Mouse (Mus musculus) neural tube, embryonic 11.5 days (tissue): ENCODE data around the gene Tmem56. TPM values are rescaled to one million over a fixed set of nuclear protein-coding genes. Genes with fewer than 3 reads are reported as not detected.

ENCODE experiments used
- ATAC-seq: fragments of 200-750 bp; cut with Nextera tagmentation; 2 replicates; pipeline ENCODE4 v1.8.0; 2017; ENCODE audit warnings: moderate number of reproducible peaks, mild to moderate bottlenecking, moderate TSS enrichment, moderate library complexity; ENCODE audit not compliant: insufficient read depth, low FRiP score, low TSS enrichment
- DNase-seq: peaks from one replicate; pipeline ENCODE4 v3.0.0-alpha.2; 2015; ENCODE audit warnings: low spot score
- H3K27ac ChIP-seq: fragments of 300-500 bp; sonication (generic); 2 replicates; pipeline ENCODE4 v1.5.1; 2014; ENCODE audit warnings: low read depth, mild to moderate bottlenecking, low read length
- H3K27me3 ChIP-seq: fragments of 300-500 bp; sonication (generic); 2 replicates; pipeline ENCODE4 v1.6.1; 2014; ENCODE audit warnings: mild to moderate bottlenecking, low read length, mixed read lengths; ENCODE audit not compliant: control insufficient read depth, insufficient read depth
- H3K36me3 ChIP-seq: fragments of 300-500 bp; sonication (generic); 2 replicates; pipeline ENCODE4 v1.6.1; 2014; ENCODE audit warnings: mild to moderate bottlenecking, low read length, moderate library complexity, mixed read lengths; ENCODE audit not compliant: control insufficient read depth, insufficient read depth
- H3K4me1 ChIP-seq: fragments of 300-500 bp; sonication (generic); 2 replicates; pipeline ENCODE4 v1.6.1; 2014; ENCODE audit warnings: low read length, mixed read lengths; ENCODE audit not compliant: control insufficient read depth, insufficient read depth
- H3K4me2 ChIP-seq: fragments of 300-500 bp; sonication (generic); 2 replicates; pipeline ENCODE4 v1.6.1; 2014; ENCODE audit warnings: low read depth, mild to moderate bottlenecking, moderate library complexity
- H3K4me3 ChIP-seq: fragments of 300-500 bp; sonication (generic); 2 replicates; pipeline ENCODE4 v1.5.1; 2014; ENCODE audit warnings: low read depth, low read length
- H3K9ac ChIP-seq: fragments of 300-500 bp; sonication (generic); 2 replicates; pipeline ENCODE4 v1.6.1; 2014; ENCODE audit warnings: mild to moderate bottlenecking, low read length
- H3K9me3 ChIP-seq: fragments of 300-500 bp; sonication (generic); 2 replicates; pipeline ENCODE4 v1.6.1; 2016; ENCODE audit warnings: low read length; ENCODE audit not compliant: control insufficient read depth
- WGBS: fragments of 180-500 bp; shearing (Covaris S2); extraction: QIAGEN DNeasy Blood & Tissue Kit; methylation state at CpG from one replicate; pipeline ENCODE4 v1.1.7; 2014; 5-methylcytosine and 5-hydroxymethylcytosine counted together
- polyA plus RNA-seq: library from polyadenylated mRNA; unstranded; fragments of >200 nt; fragmentation: Nextera tagmentation; extraction: Ambion mirVana; gene quantifications from 2 replicates; pipeline ENCODE4 v1.2.1, GENCODE M21; 2014

Tmem56 gene
- polyA plus RNA-seq, 1 experiment from 2014 or later: 1.1 TPM

GRCm38 (mm10) chr3:121272577-121272976 is 10.3 kb downstream of the Tmem56 start:
- no peak for ATAC-seq
- H3K4me1 ChIP-seq: no peaks in the 10 kb centered on the region
- no peak overlapping the region for H3K9ac ChIP-seq
- DNase-seq: no peak
- H3K4me3 ChIP-seq: no peak overlapping the region
- no peaks in the 10 kb centered on the region for H3K9me3 ChIP-seq
- no peak overlapping the region for H3K27ac ChIP-seq
- 72% methylated on average over 2 of the region's 2 CpGs for WGBS
- H3K4me2 ChIP-seq: no peak overlapping the region
- no peaks in the 10 kb centered on the region for H3K36me3 ChIP-seq
- H3K27me3 ChIP-seq: no peaks in the 10 kb centered on the region

GRCm38 (mm10) chr3:121267283-121267682 is 15.6 kb downstream of the Tmem56 start:
- no peak for ATAC-seq

GRCm38 (mm10) chr3:121264242-121264641 is 18.7 kb downstream of the Tmem56 start:
- DNase-seq: no peak
- Histone ChIP-seq H3K27me3 (peaks cover 22% of the 10 kb centered on the region), H3K9ac (no peak overlapping the region), H3K36me3 (no peaks in the 10 kb centered on the region), H3K4me3 (no peak overlapping the region), H3K9me3 (no peaks in the 10 kb centered on the region), H3K27ac (no peak overlapping the region), H3K4me2 (no peak overlapping the region), H3K4me1 (no peaks in the 10 kb centered on the region)
- no peak for ATAC-seq
- WGBS: 61% methylated on average over 6 of the region's 6 CpGs

More at GRCm38 (mm10) chr3:121267283-121267682, 15.6 kb downstream of the Tmem56 start:
- DNase-seq: no peak
- Histone ChIP-seq H3K4me2 (no peak overlapping the region), H3K4me1 (no peaks in the 10 kb centered on the region), H3K27me3 (peaks cover 10% of the 10 kb centered on the region), H3K9me3 (no peaks in the 10 kb centered on the region), H3K36me3 (no peaks in the 10 kb centered on the region), H3K9ac (no peak overlapping the region), H3K4me3 (no peak overlapping the region), H3K27ac (no peak overlapping the region)
- WGBS: 84% methylated on average over 5 of the region's 5 CpGs

GRCm38 (mm10) chr3:121263205-121263548 is 19.7 kb downstream of the Tmem56 start:
- peak overlapping the region; percentile 72 for H3K9ac ChIP-seq
- H3K4me1 ChIP-seq: no peaks in the 10 kb centered on the region
- no peak overlapping the region for H3K27ac ChIP-seq
- H3K4me3 ChIP-seq: peak overlapping the region; percentile 64
- no peaks in the 10 kb centered on the region for H3K9me3 ChIP-seq
- 2% methylated on average over 20 of the region's 20 CpGs for WGBS
- ATAC-seq (peak; percentile 19), DNase-seq (no peak)
- no peaks in the 10 kb centered on the region for H3K36me3 ChIP-seq
- H3K4me2 ChIP-seq: peak overlapping the region; percentile 99
- peaks cover 22% of the 10 kb centered on the region for H3K27me3 ChIP-seq

GRCm38 (mm10) chr3:121262521-121263204 is 20.2 kb downstream of the Tmem56 start:
- peaks cover 22% of the 10 kb centered on the region for H3K27me3 ChIP-seq
- peak overlapping the region; percentile 99 for H3K4me2 ChIP-seq
- H3K27ac ChIP-seq: no peak overlapping the region
- peak overlapping the region; percentile 72 for H3K9ac ChIP-seq
- H3K9me3 ChIP-seq: no peaks in the 10 kb centered on the region
- WGBS: under 1% methylated on average over 84 of the region's 97 CpGs
- ATAC-seq (peak; percentile 92), DNase-seq (peak; percentile 76)
- H3K4me3 ChIP-seq: peak overlapping the region; percentile 64
- H3K4me1 ChIP-seq: no peaks in the 10 kb centered on the region
- H3K36me3 ChIP-seq: no peaks in the 10 kb centered on the region

GRCm38 (mm10) chr3:121261939-121262520 is 20.9 kb downstream of the Tmem56 start:
- H3K4me1 ChIP-seq: no peaks in the 10 kb centered on the region
- 8% methylated on average over 21 of the region's 21 CpGs for WGBS
- peak overlapping the region; percentile 99 for H3K4me2 ChIP-seq
- ATAC-seq (no peak; the same call in none of the 2 replicates), DNase-seq (no peak)
- peak overlapping the region; percentile 72 for H3K9ac ChIP-seq
- H3K9me3 ChIP-seq: no peaks in the 10 kb centered on the region
- H3K36me3 ChIP-seq: no peaks in the 10 kb centered on the region
- no peak overlapping the region for H3K27ac ChIP-seq
- peaks cover 22% of the 10 kb centered on the region for H3K27me3 ChIP-seq
- H3K4me3 ChIP-seq: peak overlapping the region; percentile 64

- peaks cover 22% of the 10 kb centered on the region for H3K27me3 ChIP-seq
- no peak for DNase-seq
- H3K36me3 ChIP-seq: no peaks in the 10 kb centered on the region
- H3K9ac ChIP-seq: no peak overlapping the region
- H3K27ac ChIP-seq: no peak overlapping the region
- no peaks in the 10 kb centered on the region for H3K4me1 ChIP-seq
- no peaks in the 10 kb centered on the region for H3K9me3 ChIP-seq
- no peak overlapping the region for H3K4me3 ChIP-seq
- no peak for ATAC-seq
- 65% methylated on average over 7 of the region's 7 CpGs for WGBS
- H3K4me2 ChIP-seq: no peak overlapping the region
Observed at GRCm38 (mm10) chr3:121261251-121261650, 21.6 kb downstream of the Tmem56 start.

GRCm38 (mm10) chr3:121260831-121261230 is 22.1 kb downstream of the Tmem56 start:
- no peak for DNase-seq
- Histone ChIP-seq H3K9me3 (no peaks in the 10 kb centered on the region), H3K9ac (no peak overlapping the region), H3K4me3 (no peak overlapping the region), H3K4me2 (no peak overlapping the region), H3K27ac (no peak overlapping the region), H3K27me3 (peaks cover 22% of the 10 kb centered on the region), H3K4me1 (no peaks in the 10 kb centered on the region), H3K36me3 (no peaks in the 10 kb centered on the region)
- no peak for ATAC-seq
- 72% methylated on average over 1 of the region's 1 CpGs for WGBS

- WGBS: 80% methylated on average over 7 of the region's 7 CpGs
- ATAC-seq (no peak), DNase-seq (no peak)
- Histone ChIP-seq H3K4me2 (no peak overlapping the region), H3K9ac (no peak overlapping the region), H3K27me3 (peaks cover 22% of the 10 kb centered on the region), H3K36me3 (no peaks in the 10 kb centered on the region), H3K4me3 (no peak overlapping the region), H3K9me3 (no peaks in the 10 kb centered on the region), H3K4me1 (no peaks in the 10 kb centered on the region), H3K27ac (no peak overlapping the region)
Observed at GRCm38 (mm10) chr3:121260041-121260440, 22.9 kb downstream of the Tmem56 start.
